Mouse (Mus musculus) left cerebral cortex, adult 9 months (tissue): ENCODE measurements around the gene Zswim1.
A peak's percentile ranks its signal among the peaks of the same experiment; 100 is the strongest.
"Not testable (repeated sequence)": the region's sequence is repeated elsewhere in the genome, so short reads cannot be mapped to it uniquely, and the experiment has no call there.

Source experiments
- DNase-seq, 2 experiments: peaks; one replicate each; pipeline ENCODE4 v3.0.0; 2022; ENCODE audit warnings: low spot score in 2 of 2

Gene Zswim1

GRCm38 (mm10) chr2:164793236-164793635 is 29.2 kb upstream of the Zswim1 start:
- DNase-seq, result peak in 1 of 2 experiments; percentile 70

DNA sequence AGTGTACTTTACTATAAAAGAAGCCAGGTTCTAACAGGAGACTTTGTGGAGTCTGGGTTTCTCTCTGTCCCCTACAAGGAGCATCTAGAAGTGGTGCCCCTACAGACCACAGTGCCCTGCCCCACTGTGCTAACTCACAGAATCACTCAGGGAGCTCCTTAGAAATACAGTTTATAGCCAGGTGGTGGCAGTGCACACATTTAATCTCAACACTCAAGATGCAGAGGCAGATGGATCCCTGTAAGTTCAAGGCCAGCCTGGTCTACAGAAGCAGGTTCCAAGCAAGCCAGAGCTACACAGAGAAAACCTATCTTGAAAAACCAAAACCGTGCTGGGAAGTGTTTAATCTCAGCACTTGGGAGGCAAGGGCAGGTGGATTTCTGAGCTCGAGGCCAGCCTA is 28.7 kb upstream of the Zswim1 start:
- DNase-seq, result no peak

DNA sequence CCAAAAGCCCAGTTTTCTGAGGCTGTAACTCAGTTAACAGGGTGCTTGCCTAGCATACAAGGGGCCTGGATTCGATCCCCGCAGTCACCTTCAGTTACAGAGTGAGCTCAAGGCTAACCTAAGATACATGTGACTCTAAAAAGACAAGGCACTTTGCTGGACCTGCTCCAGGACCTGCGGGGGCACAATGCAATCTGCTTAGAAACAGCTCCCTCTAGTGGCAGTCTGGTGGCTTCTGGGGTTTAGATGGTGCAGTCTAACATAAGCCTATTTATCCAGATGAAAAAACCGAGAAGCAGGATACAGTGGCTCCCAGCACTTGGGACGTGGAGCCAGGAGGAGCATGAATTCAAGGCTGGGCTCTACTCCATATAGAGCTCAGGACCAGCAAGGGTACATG is 28.2 kb upstream of the Zswim1 start:
- peak in 1 of 2 experiments; percentile 86 for DNase-seq

GRCm38 (mm10) chr2:164795868-164796267 is 26.6 kb upstream of the Zswim1 start:
- no peak for DNase-seq

DNA sequence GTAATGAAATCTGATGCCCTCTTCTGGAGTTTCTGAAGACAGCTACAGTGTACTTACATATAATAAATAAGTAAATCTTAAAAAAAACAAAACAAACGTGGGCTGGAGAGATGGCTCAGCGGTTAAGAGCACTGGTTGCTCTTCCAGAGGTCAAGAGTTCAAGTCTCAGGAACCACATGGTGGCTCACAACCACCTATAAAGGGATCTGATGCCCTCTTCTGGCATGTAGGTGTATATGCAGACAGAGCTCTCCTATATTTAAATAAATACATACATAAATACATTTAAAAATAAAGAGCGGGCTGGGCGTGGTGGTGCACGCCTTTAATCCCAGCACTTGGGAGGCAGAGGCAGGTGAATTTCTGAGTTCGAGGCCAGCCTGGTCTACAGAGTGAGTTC is 23.9 kb upstream of the Zswim1 start:
- DNase-seq, result not testable (repeated sequence)

- no peak for DNase-seq
Measured at GRCm38 (mm10) chr2:164800252-164801004, 22.1 kb upstream of the Zswim1 start.

GRCm38 (mm10) chr2:164803201-164803920 is 19.1 kb upstream of the Zswim1 start:
- no peak for DNase-seq

- no peak for DNase-seq
Measured at GRCm38 (mm10) chr2:164803921-164804313, 18.6 kb upstream of the Zswim1 start.

DNA sequence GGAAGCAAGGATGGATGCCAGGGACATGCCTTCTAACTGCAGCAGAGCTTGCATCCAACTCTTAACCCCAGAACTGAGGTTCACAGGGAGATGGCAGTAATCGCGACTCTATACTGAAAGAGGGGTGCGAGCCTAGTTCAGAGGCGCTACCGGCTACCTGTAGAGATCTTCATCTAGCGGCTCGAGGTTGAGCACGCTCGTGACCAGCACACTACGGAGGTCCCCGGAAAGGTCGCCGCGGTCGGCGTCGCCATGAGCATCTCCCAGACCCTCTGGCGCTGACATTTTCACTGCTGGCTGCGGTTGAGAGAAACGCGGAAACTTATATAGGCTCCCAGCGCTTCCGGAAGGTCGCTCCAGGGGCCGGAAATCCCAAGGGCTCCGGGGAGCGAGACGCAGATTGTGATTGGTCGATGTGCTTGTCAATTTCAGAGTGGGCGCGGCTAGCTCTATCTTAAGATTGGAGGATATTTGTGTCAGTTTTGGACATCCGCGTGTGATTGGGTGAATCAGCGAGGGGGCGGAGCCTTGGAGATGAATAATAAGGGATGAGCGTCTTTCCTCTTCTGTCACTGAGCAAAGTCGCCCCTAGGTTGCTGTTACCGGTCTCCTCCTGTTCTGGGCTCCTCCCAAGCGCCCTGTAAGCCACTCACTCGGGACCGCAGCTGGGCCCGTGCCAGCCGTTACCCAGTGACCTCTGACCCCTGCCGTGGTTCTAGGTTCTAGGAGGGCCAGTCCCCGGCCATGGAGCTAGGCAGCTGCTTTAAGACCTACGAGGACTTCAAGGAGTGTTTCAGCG is 17.8 kb upstream of the Zswim1 start, which contains the start of the genes Acot8 and Zswim3:
Gene Acot8 (minus strand): TSS at position 350 of the 799 bp plus-strand sequence.
Gene Zswim3 (plus strand): TSS at position 566 of the 799 bp plus-strand sequence.
- DNase-seq, result peak; percentile 97 to 100

- DNase-seq, result no peak
Measured at GRCm38 (mm10) chr2:164805332-164805718, 17.2 kb upstream of the Zswim1 start.

- no peak for DNase-seq
Measured at GRCm38 (mm10) chr2:164806614-164807013, 15.9 kb upstream of the Zswim1 start.

DNA sequence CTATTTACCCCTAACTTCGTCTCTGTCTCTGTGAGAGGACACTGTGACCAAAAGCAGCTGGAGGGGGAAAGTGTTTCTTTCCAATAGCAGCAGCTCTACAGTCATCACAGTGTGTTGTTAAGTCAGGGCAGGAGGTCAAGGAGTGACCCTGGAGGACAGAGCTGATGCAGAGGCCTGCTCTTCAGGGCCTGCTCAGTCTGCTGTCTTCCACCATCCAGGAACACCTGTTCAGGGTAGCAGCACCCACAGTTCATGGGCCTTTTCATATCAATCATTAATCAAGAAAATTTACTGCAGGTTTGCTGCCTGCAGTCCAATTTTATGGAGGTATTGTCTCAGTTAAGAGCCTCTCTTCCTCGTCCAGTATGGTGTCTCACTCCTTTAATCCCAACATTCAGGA is 8.9 kb upstream of the Zswim1 start:
- no peak for DNase-seq

GRCm38 (mm10) chr2:164815348-164815747 is 7.1 kb upstream of the Zswim1 start:
- DNase-seq, result no peak

DNA sequence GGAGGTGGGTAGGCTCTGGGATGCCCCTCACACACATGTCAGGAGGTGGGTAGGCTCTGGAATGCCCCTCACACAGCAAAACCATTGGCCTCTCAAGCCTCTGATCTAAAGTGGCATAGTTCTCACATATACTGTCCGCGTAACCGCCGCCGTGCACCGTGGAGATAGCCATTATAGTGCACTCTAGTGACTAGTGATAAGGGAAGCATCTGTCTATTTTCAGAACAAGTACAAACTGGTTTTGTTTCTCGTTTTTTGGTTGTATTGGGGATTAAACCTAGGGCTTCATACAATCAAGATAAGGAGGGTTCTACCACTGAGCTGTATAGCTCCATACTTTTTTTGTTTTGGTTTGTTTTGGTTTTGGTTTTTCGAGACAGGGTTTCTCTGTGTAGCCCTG is 6.7 kb upstream of the Zswim1 start:
- no peak for DNase-seq

DNA sequence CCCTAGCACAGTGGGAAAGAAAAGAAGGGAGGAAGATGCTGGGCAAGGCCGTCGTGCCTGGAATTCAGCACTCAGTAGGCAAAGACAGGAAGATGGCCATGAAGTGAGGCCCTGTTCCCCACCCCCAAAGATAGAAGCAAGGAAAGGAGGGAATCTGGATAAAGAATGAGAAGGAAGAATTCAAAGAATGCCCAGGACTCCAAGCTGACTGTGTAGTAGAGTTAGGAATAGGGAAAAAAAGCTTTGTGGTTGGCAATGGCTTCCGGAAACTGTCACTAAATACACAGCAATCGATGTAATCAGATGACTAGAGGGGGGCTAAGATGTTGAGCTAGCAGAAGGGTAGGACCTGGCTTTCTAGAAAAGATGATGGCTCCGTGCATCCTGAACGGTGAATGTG is 5.3 kb upstream of the Zswim1 start:
- no peak for DNase-seq

- no peak for DNase-seq
Measured at GRCm38 (mm10) chr2:164817703-164818102, 4.8 kb upstream of the Zswim1 start.

GRCm38 (mm10) chr2:164821060-164821459 is 1.4 kb upstream of the Zswim1 start:
- DNase-seq, result no peak

- DNase-seq, result peak in 1 of 2 experiments; percentile 49
Measured at GRCm38 (mm10) chr2:164823181-164823585, 697 bp downstream of the Zswim1 start.

- DNase-seq, result no peak
Measured at GRCm38 (mm10) chr2:164823969-164824368, 1.5 kb downstream of the Zswim1 start.

- DNase-seq, result no peak
Measured at GRCm38 (mm10) chr2:164825521-164825920, 3.0 kb downstream of the Zswim1 start.

DNA sequence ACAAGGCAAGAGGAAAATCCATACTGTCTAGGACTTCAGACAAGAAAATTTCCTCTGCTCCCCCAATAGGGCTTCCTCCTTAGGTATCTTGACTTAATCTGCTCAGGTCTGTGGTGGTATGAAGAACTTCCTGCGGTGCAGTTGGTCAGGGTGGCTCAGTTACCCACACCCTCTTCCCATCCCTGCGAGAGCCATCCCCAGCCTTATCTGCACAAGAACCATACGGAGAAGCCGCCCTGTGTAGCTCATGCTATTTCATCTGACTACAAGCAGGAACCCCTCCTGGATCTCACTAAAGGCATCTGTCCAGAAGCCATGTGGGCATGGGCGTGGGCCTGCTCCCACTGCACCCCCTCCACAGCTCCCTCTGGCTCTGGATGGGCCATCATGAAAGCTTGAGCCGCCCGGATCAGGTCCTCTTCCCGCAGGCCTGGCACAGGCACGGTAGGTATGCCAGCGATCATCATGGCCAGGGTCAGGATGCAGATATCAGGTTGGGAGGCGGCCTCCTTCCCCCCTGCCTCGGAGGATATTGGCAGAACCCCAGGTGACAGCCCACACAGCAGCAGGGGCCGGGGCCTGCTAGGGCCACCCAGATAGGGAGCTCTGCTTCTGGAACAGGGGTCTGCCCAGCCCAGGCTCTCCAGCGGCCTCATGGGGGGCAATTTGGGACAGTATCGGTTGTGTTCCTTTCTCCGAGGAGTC is 4.8 kb downstream of the Zswim1 start:
- DNase-seq, result no peak

GRCm38 (mm10) chr2:164828437-164828836 is 6.0 kb downstream of the Zswim1 start, which contains the start of gene Spata25:
Gene Spata25, minus strand, starts transcription at chr2:164828537.
- DNase-seq, result no peak
